Mouse (Mus musculus) bone marrow, adult 2 months (tissue): ENCODE measurements around the gene Ube2c.

ENCODE experiments used
- CTCF ChIP-seq: fragments of 200-500 bp; IDR thresholded peaks from 2 replicates; pipeline ENCODE4 v1.5.1; 2011; ENCODE audit warnings: low read length, control low read depth; ENCODE audit not compliant: control insufficient read depth, insufficient read depth
- POLR2A ChIP-seq: fragments of 200-500 bp; IDR thresholded peaks from 2 replicates; pipeline ENCODE4 v1.6.1; 2011; ENCODE audit warnings: low read depth, mild to moderate bottlenecking, control low read depth, low read length, borderline replicate concordance; ENCODE audit not compliant: control insufficient read depth

DNA sequence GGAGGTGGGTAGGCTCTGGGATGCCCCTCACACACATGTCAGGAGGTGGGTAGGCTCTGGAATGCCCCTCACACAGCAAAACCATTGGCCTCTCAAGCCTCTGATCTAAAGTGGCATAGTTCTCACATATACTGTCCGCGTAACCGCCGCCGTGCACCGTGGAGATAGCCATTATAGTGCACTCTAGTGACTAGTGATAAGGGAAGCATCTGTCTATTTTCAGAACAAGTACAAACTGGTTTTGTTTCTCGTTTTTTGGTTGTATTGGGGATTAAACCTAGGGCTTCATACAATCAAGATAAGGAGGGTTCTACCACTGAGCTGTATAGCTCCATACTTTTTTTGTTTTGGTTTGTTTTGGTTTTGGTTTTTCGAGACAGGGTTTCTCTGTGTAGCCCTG lies 46.1 kb downstream of the Ube2c start:
- no peak for TF ChIP-seq CTCF
- no peak for TF ChIP-seq POLR2A
